Mouse (Mus musculus): ENCODE results near the gene Golga5.
"Not testable (repeated sequence)": the region's sequence is repeated elsewhere in the genome, so short reads cannot be mapped to it uniquely, and the experiment has no call there.

The Golga5 gene

GRCm38 (mm10) chr12:102480481-102480880 lies 11.5 kb downstream of the Golga5 start:
- Histone ChIP-seq H3K36me3 (ENCODE audit: insufficient read depth, low read length) (peaks cover 79% of the 10 kb centered on the region), H3K4me3 (replicated peaks; ENCODE audit: low read length) (no peak overlapping the region), H3K4me1 (replicated peaks; ENCODE audit: low read depth, low read length) (no peaks in the 10 kb centered on the region), H3K9me3 (ENCODE audit: low read length) (no peaks in the 10 kb centered on the region), H3K27me3 (ENCODE audit: insufficient read depth, low read length) (no peaks in the 10 kb centered on the region)
- TF ChIP-seq POU5F1 (IDR thresholded peaks at IDR 0.05; ENCODE audit: borderline replicate concordance, low read length) (no peak), CTCF (conservative IDR thresholded peaks at IDR 0.05; ENCODE audit: low read length) (no peak), NANOG (IDR thresholded peaks at IDR 0.05; ENCODE audit: borderline replicate concordance, low read length) (no peak)

- Histone ChIP-seq H3K36me3 (ENCODE audit: insufficient read depth, low read length) (peaks cover 88% of the 10 kb centered on the region), H3K27me3 (ENCODE audit: insufficient read depth, low read length) (no peaks in the 10 kb centered on the region), H3K9me3 (ENCODE audit: low read length) (no peaks in the 10 kb centered on the region), H3K4me1 (replicated peaks; ENCODE audit: low read depth, low read length) (no peaks in the 10 kb centered on the region), H3K4me3 (replicated peaks; ENCODE audit: low read length) (no peak overlapping the region)
- TF ChIP-seq POU5F1 (IDR thresholded peaks at IDR 0.05; ENCODE audit: borderline replicate concordance, low read length) (no peak), CTCF (conservative IDR thresholded peaks at IDR 0.05; ENCODE audit: low read length) (no peak), NANOG (IDR thresholded peaks at IDR 0.05; ENCODE audit: borderline replicate concordance, low read length) (no peak)
These were observed 16.0 kb downstream of the Golga5 start for GRCm38 (mm10) chr12:102484946-102485345.

GRCm38 (mm10) chr12:102491911-102492310 lies 23.0 kb downstream of the Golga5 start:
- H3K36me3 ChIP-seq (ENCODE audit: insufficient read depth, low read length): peaks cover 87% of the 10 kb centered on the region
- no peaks in the 10 kb centered on the region for H3K4me1 ChIP-seq (replicated peaks; ENCODE audit: low read depth, low read length)
- no peak overlapping the region for H3K4me3 ChIP-seq (replicated peaks; ENCODE audit: low read length)
- TF ChIP-seq POU5F1 (IDR thresholded peaks at IDR 0.05; ENCODE audit: borderline replicate concordance, low read length) (no peak), NANOG (IDR thresholded peaks at IDR 0.05; ENCODE audit: borderline replicate concordance, low read length) (no peak), CTCF (conservative IDR thresholded peaks at IDR 0.05; ENCODE audit: low read length) (no peak)
- H3K27me3 ChIP-seq (ENCODE audit: insufficient read depth, low read length): no peaks in the 10 kb centered on the region
- no peaks in the 10 kb centered on the region for H3K9me3 ChIP-seq (ENCODE audit: low read length)

- Histone ChIP-seq H3K36me3 (ENCODE audit: insufficient read depth, low read length) (peaks cover 76% of the 10 kb centered on the region), H3K4me1 (replicated peaks; ENCODE audit: low read depth, low read length) (peaks cover 13% of the 10 kb centered on the region)
- not testable (repeated sequence) for H3K9me3 ChIP-seq (ENCODE audit: low read length); H3K27me3 ChIP-seq (ENCODE audit: insufficient read depth, low read length); H3K4me3 ChIP-seq (replicated peaks; ENCODE audit: low read length)
These were observed 26.8 kb downstream of the Golga5 start for GRCm38 (mm10) chr12:102495754-102496153.

- no peak overlapping the region for H3K4me3 ChIP-seq (replicated peaks; ENCODE audit: low read length)
- H3K4me1 ChIP-seq (replicated peaks; ENCODE audit: low read depth, low read length): peaks cover 29% of the 10 kb centered on the region
- peaks cover 56% of the 10 kb centered on the region for H3K36me3 ChIP-seq (ENCODE audit: insufficient read depth, low read length)
These were observed 29.0 kb downstream of the Golga5 start for GRCm38 (mm10) chr12:102497905-102498304.

GRCm38 (mm10) chr12:102498726-102499125 lies 29.8 kb downstream of the Golga5 start:
- no peak for TF ChIP-seq CTCF (conservative IDR thresholded peaks at IDR 0.05; ENCODE audit: low read length)
- no peak for TF ChIP-seq NANOG (IDR thresholded peaks at IDR 0.05; ENCODE audit: borderline replicate concordance, low read length)
- TF ChIP-seq POU5F1 (IDR thresholded peaks at IDR 0.05; ENCODE audit: borderline replicate concordance, low read length): no peak
- H3K27me3 ChIP-seq (ENCODE audit: insufficient read depth, low read length): no peaks in the 10 kb centered on the region
- peaks cover 35% of the 10 kb centered on the region for H3K4me1 ChIP-seq (replicated peaks; ENCODE audit: low read depth, low read length)
- no peak overlapping the region for H3K4me3 ChIP-seq (replicated peaks; ENCODE audit: low read length)
- H3K9me3 ChIP-seq (ENCODE audit: low read length): no peaks in the 10 kb centered on the region
- H3K36me3 ChIP-seq (ENCODE audit: insufficient read depth, low read length): peaks cover 48% of the 10 kb centered on the region

More at GRCm38 (mm10) chr12:102497905-102498304, 29.0 kb downstream of the Golga5 start:
- H3K27me3 ChIP-seq (ENCODE audit: insufficient read depth, low read length): no peaks in the 10 kb centered on the region
- TF ChIP-seq CTCF (conservative IDR thresholded peaks at IDR 0.05; ENCODE audit: low read length): no peak
- TF ChIP-seq NANOG (IDR thresholded peaks at IDR 0.05; ENCODE audit: borderline replicate concordance, low read length): no peak
- TF ChIP-seq POU5F1 (IDR thresholded peaks at IDR 0.05; ENCODE audit: borderline replicate concordance, low read length): no peak
- no peaks in the 10 kb centered on the region for H3K9me3 ChIP-seq (ENCODE audit: low read length)

- peaks cover 40% of the 10 kb centered on the region for H3K4me1 ChIP-seq (replicated peaks; ENCODE audit: low read depth, low read length)
- H3K36me3 ChIP-seq (ENCODE audit: insufficient read depth, low read length): peaks cover 45% of the 10 kb centered on the region
- no peaks in the 10 kb centered on the region for H3K27me3 ChIP-seq (ENCODE audit: insufficient read depth, low read length)
- H3K9me3 ChIP-seq (ENCODE audit: low read length): no peaks in the 10 kb centered on the region
- no peak for TF ChIP-seq NANOG (IDR thresholded peaks at IDR 0.05; ENCODE audit: borderline replicate concordance, low read length)
- no peak for TF ChIP-seq POU5F1 (IDR thresholded peaks at IDR 0.05; ENCODE audit: borderline replicate concordance, low read length)
- TF ChIP-seq CTCF (conservative IDR thresholded peaks at IDR 0.05; ENCODE audit: low read length): no peak
- H3K4me3 ChIP-seq (replicated peaks; ENCODE audit: low read length): no peak overlapping the region
These were observed 30.3 kb downstream of the Golga5 start for GRCm38 (mm10) chr12:102499210-102499609.

GRCm38 (mm10) chr12:102499723-102500122 lies 30.8 kb downstream of the Golga5 start:
- peak; percentile 74 for TF ChIP-seq CTCF (conservative IDR thresholded peaks at IDR 0.05; ENCODE audit: low read length)
- no peak for TF ChIP-seq POU5F1 (IDR thresholded peaks at IDR 0.05; ENCODE audit: borderline replicate concordance, low read length)
- no peak for TF ChIP-seq NANOG (IDR thresholded peaks at IDR 0.05; ENCODE audit: borderline replicate concordance, low read length)
- peaks cover 42% of the 10 kb centered on the region for H3K36me3 ChIP-seq (ENCODE audit: insufficient read depth, low read length)
- H3K4me1 ChIP-seq (replicated peaks; ENCODE audit: low read depth, low read length): peaks cover 45% of the 10 kb centered on the region
- no peaks in the 10 kb centered on the region for H3K9me3 ChIP-seq (ENCODE audit: low read length)
- no peak overlapping the region for H3K4me3 ChIP-seq (replicated peaks; ENCODE audit: low read length)
- H3K27me3 ChIP-seq (ENCODE audit: insufficient read depth, low read length): no peaks in the 10 kb centered on the region

GRCm38 (mm10) chr12:102501038-102501437 lies 32.1 kb downstream of the Golga5 start:
- no peaks in the 10 kb centered on the region for H3K9me3 ChIP-seq (ENCODE audit: low read length)
- H3K4me3 ChIP-seq (replicated peaks; ENCODE audit: low read length): no peak overlapping the region
- no peaks in the 10 kb centered on the region for H3K27me3 ChIP-seq (ENCODE audit: insufficient read depth, low read length)
- TF ChIP-seq CTCF (conservative IDR thresholded peaks at IDR 0.05; ENCODE audit: low read length) (no peak), NANOG (IDR thresholded peaks at IDR 0.05; ENCODE audit: borderline replicate concordance, low read length) (no peak), POU5F1 (IDR thresholded peaks at IDR 0.05; ENCODE audit: borderline replicate concordance, low read length) (no peak)
- H3K36me3 ChIP-seq (ENCODE audit: insufficient read depth, low read length): peaks cover 31% of the 10 kb centered on the region
- peaks cover 57% of the 10 kb centered on the region for H3K4me1 ChIP-seq (replicated peaks; ENCODE audit: low read depth, low read length)
